Mouse (Mus musculus) limb, embryonic 11.5 days (tissue): Measurements from ENCODE around the gene Snapin. TPM values are rescaled to one million over a fixed set of nuclear protein-coding genes. Genes with fewer than 3 reads are reported as not detected.

ENCODE experiments used
- ATAC-seq: fragments of 200-750 bp; cut with Nextera tagmentation; 2 replicates; pipeline ENCODE4 v1.8.0; 2017; ENCODE audit warnings: low read depth; ENCODE audit not compliant: insufficient number of reproducible peaks, low FRiP score, low TSS enrichment
- DNase-seq: peaks from one replicate; pipeline ENCODE4 v3.0.0-alpha.2; 2015; ENCODE audit warnings: low spot score
- H3K27ac ChIP-seq: fragments of 300-500 bp; sonication (generic); replicated peaks from 2 replicates; pipeline ENCODE4 v1.5.1; 2014; ENCODE audit warnings: low read depth, mild to moderate bottlenecking, low read length
- H3K27me3 ChIP-seq: fragments of 300-500 bp; sonication (generic); 2 replicates; pipeline ENCODE4 v1.6.1; 2014; ENCODE audit warnings: mild to moderate bottlenecking, low read length, mixed read lengths; ENCODE audit not compliant: control insufficient read depth, insufficient read depth
- H3K36me3 ChIP-seq: fragments of 300-500 bp; sonication (generic); 2 replicates; pipeline ENCODE4 v1.6.1; 2014; ENCODE audit warnings: mild to moderate bottlenecking, low read length, moderate library complexity, mixed read lengths; ENCODE audit not compliant: control insufficient read depth, insufficient read depth
- H3K4me1 ChIP-seq: fragments of 300-500 bp; sonication (generic); 2 replicates; pipeline ENCODE4 v1.6.1; 2014; ENCODE audit warnings: low read length, mixed read lengths; ENCODE audit not compliant: control insufficient read depth, insufficient read depth
- H3K4me2 ChIP-seq: fragments of 300-500 bp; sonication (generic); 2 replicates; pipeline ENCODE4 v1.6.1; 2014; ENCODE audit warnings: low read depth, mild to moderate bottlenecking, moderate library complexity; ENCODE audit not compliant: severe bottlenecking
- H3K4me3 ChIP-seq: fragments of 300-500 bp; sonication (generic); 2 replicates; pipeline ENCODE4 v1.5.1; 2014; ENCODE audit warnings: low read depth, low read length
- H3K9ac ChIP-seq: fragments of 300-500 bp; sonication (generic); 2 replicates; pipeline ENCODE4 v1.6.1; 2014; ENCODE audit warnings: mild to moderate bottlenecking, low read length
- H3K9me3 ChIP-seq: fragments of 300-500 bp; sonication (generic); 2 replicates; pipeline ENCODE4 v1.6.1; 2016; ENCODE audit warnings: low read length; ENCODE audit not compliant: control insufficient read depth
- WGBS: fragments of 180-500 bp; shearing (Covaris S2); extraction: QIAGEN DNeasy Blood & Tissue Kit; methylation state at CpG from one replicate; pipeline ENCODE4 v1.1.7; 2014; 5-methylcytosine and 5-hydroxymethylcytosine counted together
- polyA plus RNA-seq: library from polyadenylated mRNA; unstranded; fragments of >200 nt; fragmentation: Nextera tagmentation; extraction: Ambion mirVana; gene quantifications from 2 replicates; pipeline ENCODE4 v1.2.1, GENCODE M21; 2014

Snapin gene
- polyA plus RNA-seq, 1 experiment from 2014 or later: 60.5 TPM

DNA sequence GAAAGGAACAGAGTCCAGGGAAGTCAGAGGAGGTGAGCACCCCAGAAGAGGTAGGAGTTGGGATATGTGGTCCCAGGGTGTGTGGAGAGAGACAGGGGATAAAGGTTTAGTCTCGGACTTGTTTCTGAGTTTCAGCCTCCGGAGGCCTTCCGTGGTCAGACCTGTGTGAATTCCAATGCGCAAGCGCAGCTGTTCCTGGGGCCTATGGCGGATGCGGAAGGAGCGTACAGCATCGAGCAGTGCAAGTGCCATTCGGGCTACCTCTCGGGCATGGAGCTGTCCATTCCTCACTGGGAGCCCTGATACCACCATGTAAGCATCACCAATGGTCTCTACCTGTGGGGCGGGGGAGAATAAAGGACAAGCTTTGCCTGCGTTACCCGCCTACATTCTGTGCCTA lies 35.9 kb downstream of the Snapin start:
- Histone ChIP-seq H3K9ac (no peak overlapping the region), H3K27me3 (no peaks in the 10 kb centered on the region), H3K4me1 (0 out of 2 replicates have a peak, but pooled peaks cover 2% of the 10 kb centered on the region), H3K27ac (no peak overlapping the region), H3K4me2 (no peak overlapping the region), H3K36me3 (no peaks in the 10 kb centered on the region), H3K4me3 (no peak overlapping the region), H3K9me3 (no peaks in the 10 kb centered on the region)
- DNase-seq: no peak
- WGBS: 87% methylated on average over 14 of the region's 14 CpGs
- ATAC-seq: no peak

DNA sequence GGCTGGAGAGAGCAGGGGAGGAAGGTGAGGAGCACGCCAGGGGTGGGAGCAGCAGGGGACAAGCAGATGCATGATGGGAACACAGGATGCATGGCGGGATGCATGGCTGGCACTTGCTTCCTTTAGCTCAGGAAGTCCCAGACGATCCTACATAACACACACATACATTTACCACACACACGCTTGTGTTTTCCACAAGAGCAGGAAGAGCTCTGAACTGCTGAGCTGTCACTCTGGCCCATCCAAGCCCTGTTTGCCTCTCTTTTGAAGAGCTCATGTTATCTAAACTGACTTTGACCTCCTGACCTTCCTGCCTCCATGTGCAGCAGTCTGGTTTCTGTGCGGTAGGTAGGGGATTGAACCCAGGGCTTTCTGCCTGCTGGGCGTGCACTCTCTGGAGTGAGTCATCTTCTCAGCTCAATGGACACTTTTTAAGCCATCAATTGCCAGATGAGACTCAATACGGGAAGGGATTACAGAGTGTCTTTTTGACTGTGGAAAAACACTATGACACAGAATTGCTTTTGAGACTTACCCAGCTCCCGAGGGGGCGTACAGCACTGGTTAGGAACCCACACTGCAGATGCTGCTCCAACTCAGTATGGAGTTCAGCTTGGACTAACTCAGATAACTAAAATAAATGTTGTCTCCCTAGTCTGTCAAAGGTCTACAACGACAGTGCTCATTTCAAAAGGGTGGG lies 39.3 kb downstream of the Snapin start:
- H3K4me2 ChIP-seq: no peak overlapping the region
- ATAC-seq: no peak
- H3K9me3 ChIP-seq: no peaks in the 10 kb centered on the region
- peaks cover 6% of the 10 kb centered on the region; the same call in 1 of the 2 replicates for H3K4me1 ChIP-seq
- H3K36me3 ChIP-seq: no peaks in the 10 kb centered on the region
- H3K27ac ChIP-seq: no peak overlapping the region
- WGBS: 55% methylated on average over 10 of the region's 10 CpGs
- no peak overlapping the region for H3K4me3 ChIP-seq
- H3K27me3 ChIP-seq: no peaks in the 10 kb centered on the region
- H3K9ac ChIP-seq: no peak overlapping the region
- no peak for DNase-seq

DNA sequence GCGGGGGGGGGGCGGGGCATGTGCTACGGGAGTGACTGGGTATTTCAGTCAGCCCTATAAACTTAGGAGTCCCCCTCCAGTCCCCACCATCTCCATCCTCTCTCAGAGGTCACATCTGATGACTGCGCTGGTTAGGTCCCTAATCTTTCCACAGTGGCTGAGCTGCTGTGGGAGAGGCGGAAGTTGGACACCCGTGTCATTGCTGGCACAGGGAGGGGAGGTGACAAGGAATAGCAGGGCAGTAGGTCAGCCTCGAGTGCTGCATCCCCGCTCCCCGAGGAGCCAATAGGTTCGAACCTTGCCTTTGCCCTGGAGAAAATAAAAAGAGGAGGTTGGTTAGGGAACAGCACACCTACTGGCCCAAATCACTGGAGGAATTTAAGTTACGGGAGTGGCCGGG lies 40.0 kb downstream of the Snapin start:
- Histone ChIP-seq H3K27me3 (no peaks in the 10 kb centered on the region), H3K36me3 (no peaks in the 10 kb centered on the region), H3K4me2 (no peak overlapping the region), H3K9me3 (no peaks in the 10 kb centered on the region), H3K27ac (no peak overlapping the region), H3K4me1 (peaks cover 6% of the 10 kb centered on the region; the same call in 1 of the 2 replicates), H3K9ac (0 out of 2 replicates have a peak overlapping the region, but pooled peaks have one; percentile 7), H3K4me3 (no peak overlapping the region)
- WGBS: 25% methylated on average over 12 of the region's 12 CpGs
- no peak for DNase-seq
- no peak for ATAC-seq

DNA sequence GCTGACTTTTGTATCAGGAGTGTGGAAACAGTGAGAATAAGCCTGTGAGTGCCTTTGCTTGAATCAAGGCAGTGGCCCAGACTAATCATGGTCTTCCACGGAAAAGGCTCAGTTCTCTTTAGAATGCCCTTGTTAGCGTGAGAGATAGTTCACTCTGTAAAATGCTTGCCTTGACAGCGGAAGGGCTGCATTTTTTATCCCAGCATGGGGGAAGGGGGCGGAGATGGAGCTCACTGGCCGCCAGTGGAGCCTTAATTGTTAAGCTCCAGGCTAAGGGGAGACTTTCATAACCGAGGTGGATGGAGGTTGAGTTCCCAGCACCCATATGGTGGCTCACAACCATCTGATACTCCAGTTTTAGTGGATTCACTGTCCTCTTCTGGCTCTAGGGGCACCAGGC lies 42.2 kb downstream of the Snapin start:
- peak overlapping the region; percentile 43; the same call in 1 of the 2 replicates for H3K9ac ChIP-seq
- 47% methylated on average over 6 of the region's 6 CpGs for WGBS
- ATAC-seq (no peak), DNase-seq (no peak)
- peaks cover 6% of the 10 kb centered on the region; the same call in 1 of the 2 replicates for H3K4me1 ChIP-seq
- H3K4me3 ChIP-seq: no peak overlapping the region
- H3K36me3 ChIP-seq: no peaks in the 10 kb centered on the region
- H3K4me2 ChIP-seq: no peak overlapping the region
- no peaks in the 10 kb centered on the region for H3K9me3 ChIP-seq
- H3K27ac ChIP-seq: 0 out of 2 replicates have a peak overlapping the region, but pooled peaks have one; percentile 30
- H3K27me3 ChIP-seq: no peaks in the 10 kb centered on the region

DNA sequence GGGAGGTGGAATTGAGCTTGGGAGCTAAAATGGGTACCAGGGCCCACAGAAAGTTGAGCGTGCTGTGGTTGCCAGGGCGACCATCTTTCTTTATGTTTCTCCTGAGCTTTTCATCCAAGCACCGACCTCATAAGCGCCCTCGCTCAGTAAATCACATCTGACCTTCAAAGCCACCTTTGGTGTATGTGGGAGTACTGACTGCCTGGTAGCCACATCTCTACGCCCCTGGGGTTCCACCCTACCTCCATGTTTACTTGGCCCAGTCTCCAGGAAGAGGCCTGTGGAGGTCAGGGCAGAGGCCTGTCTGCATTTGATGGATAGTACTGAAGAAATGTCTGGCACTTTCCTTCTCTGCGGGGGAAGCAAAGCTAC lies 43.7 kb downstream of the Snapin start:
- Histone ChIP-seq H3K36me3 (no peaks in the 10 kb centered on the region), H3K9ac (peak overlapping the region; percentile 31), H3K4me1 (peaks cover 6% of the 10 kb centered on the region; the same call in 1 of the 2 replicates), H3K4me2 (peak overlapping the region; percentile 36), H3K27me3 (no peaks in the 10 kb centered on the region), H3K9me3 (no peaks in the 10 kb centered on the region), H3K4me3 (no peak overlapping the region), H3K27ac (peak overlapping the region; percentile 92)
- ATAC-seq: no peak
- whole genome bisulfite sequencing: 34% methylated on average over 7 of the region's 7 CpGs
- DNase-seq: peak; percentile 69

DNA sequence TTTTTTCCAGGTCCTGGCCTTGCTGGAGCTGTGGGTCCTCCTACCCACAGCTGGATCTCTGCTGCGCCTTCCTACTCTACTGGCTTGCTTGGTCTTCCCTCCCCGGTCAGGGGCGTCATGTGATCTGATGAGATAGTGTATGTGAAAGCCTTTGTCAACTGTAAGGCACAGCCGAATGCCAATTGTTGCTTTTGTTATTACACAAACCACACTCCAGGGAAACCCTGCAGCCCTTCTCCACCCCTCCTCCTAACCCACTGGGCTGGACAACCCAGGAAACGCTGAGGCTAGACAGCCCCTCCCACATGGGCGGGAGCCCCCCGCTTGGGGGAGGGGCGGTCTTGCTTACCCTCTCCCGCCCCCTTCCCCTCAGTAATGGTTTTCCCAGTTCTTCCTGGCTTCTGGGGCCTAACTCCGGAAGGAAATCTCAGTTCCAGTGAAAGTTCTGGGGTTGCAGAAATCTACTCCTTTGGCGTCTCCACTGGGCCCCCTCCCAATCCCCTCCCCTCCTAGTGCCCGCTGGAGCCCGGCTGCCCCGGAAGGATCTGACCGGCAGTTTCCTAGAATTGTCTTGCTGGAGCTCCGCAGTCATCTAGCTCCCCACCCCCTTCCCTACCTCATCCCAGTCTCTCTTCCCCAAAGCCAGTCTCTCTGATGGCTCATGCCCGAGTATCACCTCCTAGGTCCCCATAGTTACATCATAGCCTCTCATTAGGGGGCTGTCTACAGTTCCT lies 44.3 kb downstream of the Snapin start:
- Histone ChIP-seq H3K27me3 (no peaks in the 10 kb centered on the region), H3K4me2 (peak overlapping the region; percentile 36), H3K27ac (peak overlapping the region; percentile 92), H3K9me3 (no peaks in the 10 kb centered on the region), H3K4me1 (peaks cover 6% of the 10 kb centered on the region; the same call in 1 of the 2 replicates), H3K36me3 (no peaks in the 10 kb centered on the region), H3K9ac (peak overlapping the region; percentile 46), H3K4me3 (peak overlapping the region; percentile 3)
- DNase-seq: peak; percentile 92
- peak; percentile 95 for ATAC-seq
- WGBS: 3% methylated on average over 17 of the region's 17 CpGs

DNA sequence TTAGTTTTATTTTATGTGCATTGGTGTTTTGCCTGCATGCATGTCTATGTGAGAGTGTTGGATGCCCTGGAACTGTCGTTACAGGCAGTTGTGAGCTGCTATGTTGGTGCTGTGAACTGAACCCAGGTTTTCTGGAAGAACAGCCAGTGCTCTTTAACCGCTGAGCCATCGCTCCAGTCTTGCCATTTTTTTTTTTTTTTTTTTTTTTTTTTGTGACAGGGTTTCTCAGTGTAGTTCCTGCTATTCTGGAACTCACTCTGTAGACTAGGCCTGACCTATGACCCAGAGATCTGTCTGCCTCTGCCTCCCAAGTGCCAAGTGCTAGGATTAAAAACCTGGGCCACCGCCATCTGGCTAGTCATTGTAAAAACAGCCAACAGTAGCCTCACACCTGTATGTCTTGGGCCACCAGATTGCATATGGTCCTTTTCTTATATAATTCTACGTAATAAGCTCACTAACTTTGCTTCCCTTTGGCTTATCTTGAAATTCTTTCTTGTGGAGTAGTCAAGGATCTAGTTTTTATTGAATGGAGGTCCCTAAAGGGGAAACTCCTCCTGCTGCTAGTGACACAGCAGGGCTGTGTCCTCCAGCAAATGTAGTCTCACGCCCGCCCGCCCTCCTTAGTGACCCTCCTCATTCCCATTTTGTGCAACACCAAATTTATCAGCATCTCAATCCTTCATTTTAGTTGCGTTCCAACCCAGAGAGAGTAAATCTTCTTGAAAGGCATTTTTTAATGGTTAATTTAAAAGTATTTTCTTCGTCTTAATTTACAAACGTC lies 45.2 kb downstream of the Snapin start:
- Histone ChIP-seq H3K9me3 (no peaks in the 10 kb centered on the region), H3K27ac (peak overlapping the region; percentile 92), H3K4me1 (peaks cover 4% of the 10 kb centered on the region; the same call in 1 of the 2 replicates), H3K36me3 (no peaks in the 10 kb centered on the region), H3K4me3 (no peak overlapping the region), H3K27me3 (no peaks in the 10 kb centered on the region), H3K9ac (no peak overlapping the region), H3K4me2 (no peak overlapping the region; the same call in 1 of the 2 replicates)
- no peak for DNase-seq
- ATAC-seq: no peak
- 71% methylated on average over 11 of the region's 11 CpGs for WGBS

DNA sequence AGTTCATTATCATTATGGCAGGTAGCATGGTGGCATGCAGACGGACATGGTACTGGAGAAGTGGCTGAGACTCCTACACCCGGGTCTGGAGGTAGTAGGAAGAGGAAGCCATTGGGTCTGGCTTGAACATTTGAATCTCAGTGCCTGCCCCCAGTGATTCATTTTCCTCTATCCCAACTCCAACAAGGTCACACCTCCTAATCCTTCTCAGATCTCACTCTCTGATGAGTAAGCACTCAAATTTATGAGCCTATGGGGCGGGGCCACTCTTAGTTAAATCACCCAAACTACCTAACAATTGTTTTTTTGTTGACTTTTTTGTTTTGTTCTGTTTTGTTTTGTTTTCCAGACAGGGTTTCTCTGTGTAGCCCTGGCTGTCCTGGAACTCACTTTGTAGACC lies 46.9 kb downstream of the Snapin start:
- no peak overlapping the region for H3K4me2 ChIP-seq
- H3K4me3 ChIP-seq: no peak overlapping the region
- no peak overlapping the region for H3K9ac ChIP-seq
- no peak for ATAC-seq
- no peak for DNase-seq
- no peaks in the 10 kb centered on the region for H3K36me3 ChIP-seq
- H3K9me3 ChIP-seq: no peaks in the 10 kb centered on the region
- 87% methylated on average over 3 of the region's 3 CpGs for WGBS
- peaks cover 4% of the 10 kb centered on the region; the same call in 1 of the 2 replicates for H3K4me1 ChIP-seq
- no peaks in the 10 kb centered on the region for H3K27me3 ChIP-seq
- H3K27ac ChIP-seq: no peak overlapping the region
